Mouse (Mus musculus) heart, postnatal 14 days (tissue): ENCODE measurements around the gene Nr1h4. TPM values are rescaled to one million over a fixed set of nuclear protein-coding genes. Genes with fewer than 3 reads are reported as not detected.
"Not testable (repeated sequence)": the region's sequence is repeated elsewhere in the genome, so short reads cannot be mapped to it uniquely, and the experiment has no call there.

Experiments
- DNase-seq, 2 experiments: peaks; one replicate each; pipeline ENCODE4 v3.0.0; 2021 to 2022
- intact Hi-C: fragments of 180-260 bp; cut with DNase I; formaldehyde crosslinking; loops from one replicate; pipeline ENCODE4 v1.15.1; 2025
- long read RNA-seq, 2 experiments: library from polyadenylated mRNA; stranded (forward); transcript quantifications; one replicate each; pipeline ENCODE4 v2.0.0; 2021
- total RNA-seq, 2 experiments: library from RNA; stranded (reverse); gene quantifications; 2 replicates each; pipeline ENCODE4 v1.2.3; 2021

Gene Nr1h4
- total RNA-seq = under 1 TPM; 0.51 to 0.53 TPM
- long read RNA-seq, experiment 1, partial matches to known transcripts = 1 of 1 reads
- long read RNA-seq, experiment 1, other reads (novel, unspliced or antisense) = 0 of 1 reads
- long read RNA-seq, experiment 2 = 0 reads

DNA sequence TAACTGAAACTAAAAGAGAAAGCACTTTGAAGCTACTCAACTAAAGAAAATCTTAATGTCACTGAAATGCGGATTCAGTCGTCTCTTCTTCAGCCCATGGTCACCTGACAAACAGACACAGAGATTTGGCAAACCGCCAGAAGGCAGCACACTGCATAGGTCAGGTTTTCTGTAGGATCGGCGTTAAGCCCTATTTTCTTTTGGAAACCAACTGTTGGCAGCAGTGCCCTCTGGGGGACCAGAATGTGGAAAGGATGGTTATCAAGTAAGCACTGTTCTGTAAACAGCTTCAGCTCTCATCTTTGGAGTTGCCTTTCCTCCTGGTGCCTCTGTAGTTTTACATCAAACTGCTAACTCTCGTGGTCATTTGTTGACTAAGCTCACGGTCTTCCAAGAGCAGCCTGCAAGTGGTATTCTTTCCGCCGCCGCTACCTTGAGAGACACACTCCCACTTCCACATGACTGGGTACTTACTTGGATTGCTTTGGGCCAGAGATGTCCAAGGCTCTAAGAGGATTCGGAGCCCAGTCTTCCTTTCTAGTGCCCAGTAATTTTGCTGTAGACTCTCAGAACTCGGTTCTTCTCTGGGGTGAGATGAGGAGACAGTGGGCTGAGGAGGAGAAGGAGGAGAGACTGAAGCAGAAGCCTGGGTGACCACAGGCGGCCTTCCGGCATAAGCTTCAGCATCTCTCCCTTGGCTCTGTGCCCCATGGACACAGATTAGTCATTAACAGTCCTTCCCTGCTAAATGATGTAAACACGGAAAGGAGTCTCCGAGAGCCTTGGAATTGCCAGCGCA is at the start of gene Nr1h4:
TSS of gene Nr1h4 (minus strand) at position 657 of the 799 bp plus-strand sequence.
- intact Hi-C loops = no loop called here
- DNase-seq = peak; percentile 52 to 68

DNA sequence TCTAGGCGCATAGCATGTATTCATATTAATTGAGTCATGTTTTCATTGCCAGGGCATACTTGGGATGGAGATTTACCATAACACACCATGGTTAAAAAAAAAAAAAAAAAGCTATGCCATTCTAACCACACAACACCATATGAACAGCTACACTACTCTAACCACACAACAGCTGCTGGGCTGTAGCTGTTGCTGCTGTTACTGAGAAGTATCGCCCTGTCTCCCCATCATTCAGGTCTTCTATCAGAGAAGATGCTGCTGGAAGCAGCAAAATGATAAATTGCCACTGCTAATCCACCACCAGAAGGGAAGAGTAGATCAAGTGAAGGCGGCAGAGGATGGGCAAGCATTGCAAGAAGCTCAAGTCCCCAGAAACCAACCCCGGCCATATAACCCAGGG is 45.4 kb upstream of the Nr1h4 start:
- DNase-seq = no peak
- intact Hi-C loops = no loop called here

DNA sequence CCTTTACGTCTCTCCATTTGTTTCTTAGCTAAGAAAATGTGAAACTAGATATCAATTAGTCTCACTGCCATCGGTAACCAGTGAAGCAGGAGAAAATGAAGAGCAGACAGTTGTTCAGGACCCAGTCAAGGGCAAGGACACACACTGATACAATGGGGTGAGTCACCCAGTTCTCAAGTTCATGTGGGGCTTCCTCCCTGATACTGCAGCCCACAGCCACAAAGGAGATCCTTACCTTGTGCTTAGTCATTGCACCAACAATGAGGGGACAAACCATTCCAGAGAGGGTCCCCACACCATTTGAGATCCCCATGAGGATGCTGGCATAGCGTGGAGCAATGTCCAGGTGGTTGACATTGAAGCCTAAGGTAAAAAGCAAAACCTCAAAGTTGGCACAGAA is 44.3 kb upstream of the Nr1h4 start:
- intact Hi-C loops = no loop called here
- DNase-seq = no peak

DNA sequence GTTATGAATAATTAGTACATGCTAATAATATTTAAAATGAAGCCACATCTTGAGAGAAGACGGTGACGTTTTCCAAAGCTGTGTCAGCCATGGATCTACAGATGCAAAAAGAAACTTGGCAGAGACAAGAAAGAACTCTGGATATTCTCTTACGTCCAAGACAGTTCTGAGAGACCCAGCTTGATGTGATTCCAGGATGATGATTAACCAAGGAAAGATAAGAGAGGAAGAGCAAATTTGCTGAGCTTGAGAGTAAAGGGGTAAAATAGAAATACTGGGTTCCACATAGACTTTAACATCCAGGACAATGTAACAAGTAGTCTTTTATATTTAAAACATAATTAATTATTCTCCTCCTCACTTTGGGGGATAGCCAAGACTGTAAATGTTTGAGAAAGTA is 40.0 kb upstream of the Nr1h4 start:
- no peak for DNase-seq

DNA sequence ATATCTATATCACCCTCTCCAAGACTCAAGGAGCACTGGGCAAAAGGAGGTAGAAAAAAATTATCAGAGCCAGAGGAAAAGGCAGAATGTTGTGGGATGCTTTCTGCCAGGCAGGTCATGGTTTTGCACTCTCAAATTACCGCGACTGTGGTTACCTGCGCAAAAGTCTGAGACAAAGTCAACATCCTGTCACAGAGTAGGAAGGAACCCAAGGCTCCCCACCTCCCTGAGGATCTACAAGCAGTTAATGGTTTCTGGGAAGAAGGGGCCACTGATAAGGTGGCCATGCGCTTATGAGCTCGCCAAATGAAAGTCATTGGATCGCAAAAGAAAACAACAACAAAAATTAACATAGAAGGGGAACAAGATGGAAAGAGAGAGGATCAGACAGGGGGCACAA is 39.6 kb upstream of the Nr1h4 start:
- intact Hi-C loops = no loop called here
- DNase-seq = no peak

More for the DNA sequence above, 40.0 kb upstream of the Nr1h4 start:
- intact Hi-C loops = no loop called here

DNA sequence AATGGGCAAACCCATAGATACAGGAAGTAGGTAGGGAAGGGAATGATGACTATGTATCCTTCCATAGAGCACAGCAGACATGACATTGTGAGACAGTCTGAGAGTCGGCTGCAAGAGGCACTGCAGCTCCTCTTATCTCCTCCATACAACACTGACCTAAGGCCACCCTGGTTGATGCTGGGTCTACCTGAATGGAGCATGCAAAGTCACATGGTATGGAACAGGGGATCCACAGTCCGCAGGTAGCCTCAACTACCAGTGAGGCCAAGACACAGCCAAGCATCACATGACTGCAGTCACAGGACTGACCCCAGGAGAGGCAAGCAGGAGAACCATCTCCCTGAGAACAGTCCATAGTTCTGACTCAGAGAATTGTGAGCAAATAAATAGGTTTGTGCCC is 34.0 kb upstream of the Nr1h4 start:
- DNase-seq = no peak
- intact Hi-C loops = no loop called here

DNA sequence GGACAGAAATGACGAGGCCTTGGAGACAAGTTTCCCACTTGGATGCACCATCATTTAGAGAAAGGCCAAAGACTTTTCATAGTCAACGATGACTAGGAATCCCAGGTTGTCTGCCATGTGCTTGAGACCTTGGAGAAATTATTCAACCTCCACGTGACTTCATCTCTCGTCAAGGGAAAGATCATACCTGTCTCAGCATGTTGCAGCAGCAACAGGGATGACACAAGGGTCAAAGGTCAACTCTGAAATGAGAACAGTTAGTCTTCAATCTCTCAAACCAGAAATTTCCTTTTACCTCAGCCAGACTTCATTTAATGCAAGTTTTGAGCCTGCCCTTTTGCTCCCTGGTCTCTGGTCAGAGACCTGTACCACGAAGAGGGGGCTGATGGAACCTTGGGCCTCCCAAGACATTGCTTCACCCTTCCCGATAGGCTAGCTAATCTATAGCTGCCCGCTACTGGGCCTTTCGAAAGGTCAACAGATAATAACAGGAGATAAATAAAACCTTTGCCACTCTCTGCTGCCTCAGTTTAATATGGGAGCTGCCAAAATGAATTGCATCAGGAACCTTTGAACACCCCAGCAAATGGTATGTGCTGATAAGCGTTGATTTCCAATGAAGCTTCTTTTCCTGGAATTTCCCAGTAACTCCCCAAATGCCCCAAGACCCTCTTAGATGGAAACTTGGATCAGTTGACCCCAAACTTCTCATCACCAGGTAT is 32.1 kb upstream of the Nr1h4 start:
- DNase-seq = no peak
- intact Hi-C loops = no loop called here

DNA sequence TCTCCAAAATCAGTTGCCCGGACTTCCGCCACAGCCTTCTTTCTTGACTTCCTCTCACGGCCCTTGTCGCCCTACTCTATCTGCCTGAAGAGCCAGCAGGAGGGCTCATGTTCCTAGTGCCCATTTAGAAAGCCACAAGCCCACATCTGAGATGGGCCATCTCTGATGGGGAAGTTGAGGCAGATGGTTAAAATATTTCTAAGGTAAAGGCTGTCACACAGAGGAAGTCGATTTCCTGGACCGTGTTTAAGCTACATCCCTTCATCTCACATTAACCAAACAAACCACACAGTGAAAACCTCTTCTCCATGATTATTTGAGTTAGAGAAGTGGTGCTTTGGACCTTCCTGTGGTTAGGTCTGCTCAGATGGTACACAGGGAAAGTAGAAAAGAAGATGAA is 28.7 kb upstream of the Nr1h4 start:
- intact Hi-C loops = no loop called here
- DNase-seq = no peak

DNA sequence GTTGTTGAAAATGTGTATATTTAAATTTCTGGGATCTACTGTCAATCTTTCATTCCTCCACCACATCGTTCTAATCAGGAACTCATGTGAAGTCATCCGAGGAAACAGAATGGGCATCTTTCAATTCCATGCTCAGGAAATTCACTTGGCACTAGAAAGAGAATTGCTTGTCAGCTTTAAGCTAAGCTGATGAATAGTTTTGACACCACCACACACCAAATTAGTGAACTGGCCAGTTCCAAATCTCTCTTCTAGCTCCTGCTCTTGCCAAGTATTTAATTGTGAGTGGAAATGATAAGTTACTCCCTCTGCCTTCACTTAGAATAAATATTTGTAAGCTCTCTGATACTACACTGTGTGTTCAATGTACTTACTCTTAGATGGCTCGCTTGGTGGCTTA is 26.0 kb upstream of the Nr1h4 start:
- intact Hi-C loops = no loop called here
- no peak for DNase-seq

DNA sequence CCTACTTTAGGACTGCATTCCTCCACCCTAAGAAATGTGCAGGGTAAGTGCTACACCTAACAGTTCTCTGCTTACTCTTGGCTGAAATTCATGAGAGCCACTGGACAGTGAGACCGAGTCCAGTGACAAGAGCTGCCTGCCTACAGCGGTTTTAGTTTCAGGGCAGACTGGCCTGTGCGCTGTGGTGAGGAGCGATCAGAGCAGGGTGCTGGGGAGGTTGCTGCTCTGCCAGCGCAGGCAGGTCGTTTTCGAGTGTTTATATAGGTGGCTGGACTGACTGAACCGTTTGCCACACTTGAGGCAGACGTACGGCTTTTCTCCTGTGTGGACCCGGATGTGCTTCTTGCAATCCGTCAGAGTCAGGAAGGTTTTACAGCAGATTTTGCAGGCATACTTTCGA is 21.5 kb upstream of the Nr1h4 start:
- DNase-seq, intact Hi-C loops: not testable (repeated sequence)

DNA sequence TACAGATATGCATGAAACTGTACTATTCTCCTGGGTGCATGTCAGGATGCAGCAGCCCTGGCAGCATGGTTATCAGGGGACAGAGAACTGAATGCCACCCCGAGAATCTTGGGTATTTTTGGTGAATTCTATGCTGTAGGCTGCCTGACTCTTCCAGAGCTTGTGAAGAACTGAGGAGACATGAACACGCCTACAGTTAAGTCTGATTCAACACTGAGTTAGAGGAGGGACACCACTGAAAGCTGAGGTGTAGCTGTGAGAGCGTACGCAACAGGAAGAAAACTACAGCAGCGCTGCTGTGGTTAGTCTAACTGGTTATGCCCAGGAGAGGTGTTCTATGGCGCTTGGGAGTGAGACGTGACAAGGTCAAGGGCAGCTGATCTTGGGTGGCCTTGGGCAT is 20.5 kb upstream of the Nr1h4 start:
- intact Hi-C loops, DNase-seq: not testable (repeated sequence)

DNA sequence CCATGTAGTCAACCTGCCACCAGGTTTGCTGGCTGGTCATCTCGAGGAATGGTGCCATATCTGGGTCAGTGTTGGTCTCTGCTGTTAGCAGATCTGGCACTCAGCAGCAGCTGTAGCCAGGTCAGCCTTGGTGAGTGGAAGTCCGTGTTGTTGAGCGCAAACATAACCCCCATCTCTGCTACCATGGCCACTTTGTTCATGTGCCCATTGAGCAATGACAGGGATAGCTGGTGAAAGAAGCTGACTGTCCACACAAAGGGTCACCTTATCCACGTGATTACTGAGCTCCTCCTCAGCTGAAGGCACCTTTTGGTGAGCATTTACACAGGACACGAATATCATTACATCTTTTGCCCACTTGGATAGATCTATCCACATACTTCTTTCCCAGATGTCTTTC is 19.6 kb upstream of the Nr1h4 start:
- no peak for DNase-seq
- intact Hi-C loops = no loop called here

DNA sequence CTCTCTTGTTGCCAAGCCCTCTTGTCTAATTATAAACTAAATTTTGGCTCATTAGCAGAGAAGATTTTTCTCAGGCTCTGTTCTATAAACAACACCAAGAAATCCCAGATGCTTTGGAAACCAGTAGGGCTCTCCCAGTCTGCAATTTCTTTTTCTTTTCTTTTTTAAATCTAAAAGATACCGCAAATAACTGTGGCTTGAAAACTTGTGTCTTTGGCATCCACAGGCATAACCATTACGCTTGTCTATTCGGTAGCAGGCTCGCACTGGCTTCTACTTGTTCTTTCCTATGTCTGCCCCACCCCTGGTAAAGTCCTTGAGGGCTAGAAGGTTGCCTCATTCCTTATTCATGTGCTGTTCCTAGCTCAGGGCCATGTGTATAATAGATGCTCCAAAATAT is 18.3 kb upstream of the Nr1h4 start:
- intact Hi-C loops = no loop called here
- DNase-seq = no peak

DNA sequence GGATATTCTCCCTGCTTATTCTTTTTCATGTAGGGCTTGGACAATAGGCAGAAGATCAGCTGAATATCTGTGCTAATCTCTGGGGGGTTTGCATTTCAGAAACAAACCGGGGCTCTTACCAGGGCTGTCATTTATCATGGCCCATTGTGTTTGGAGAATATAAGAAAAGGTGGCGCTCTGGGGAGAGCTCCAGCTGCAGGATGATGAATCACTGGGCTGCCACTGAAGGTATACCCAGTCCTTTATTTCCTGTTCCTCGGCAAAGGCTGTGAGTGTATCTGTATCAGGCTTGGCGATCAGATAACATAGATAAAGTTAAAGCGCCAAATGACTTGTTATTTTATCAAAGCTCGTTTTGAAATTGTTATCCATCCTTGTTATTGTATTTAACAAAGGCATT is 14.6 kb upstream of the Nr1h4 start:
- DNase-seq = no peak
- intact Hi-C loops = loop anchor here (5.0 kb wide), 1 partner anchor 54 kb away; no protein-coding TSS in a partner anchor

DNA sequence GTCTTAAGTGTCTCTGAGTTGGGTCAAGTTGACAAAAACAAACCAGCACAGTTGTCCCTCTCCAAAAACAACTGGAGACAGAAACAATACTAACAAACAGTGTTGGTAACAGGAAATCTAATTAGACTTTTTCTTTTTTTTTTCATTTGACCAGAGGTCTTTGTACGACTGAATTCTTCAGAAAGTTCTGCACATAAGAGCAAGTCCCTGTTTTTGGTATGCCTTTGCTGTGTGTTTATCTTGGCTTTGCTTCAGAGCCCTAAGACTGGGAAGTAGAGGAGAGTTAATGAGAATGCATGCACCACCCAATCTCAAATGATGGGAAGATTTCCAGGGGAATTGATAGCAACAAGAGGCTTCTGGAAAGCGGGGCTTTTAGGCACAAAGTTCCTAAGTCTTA is 13.6 kb upstream of the Nr1h4 start:
- intact Hi-C loops = loop anchor here (5.0 kb wide), 1 partner anchor 55 kb away; no protein-coding TSS in a partner anchor
- no peak for DNase-seq

DNA sequence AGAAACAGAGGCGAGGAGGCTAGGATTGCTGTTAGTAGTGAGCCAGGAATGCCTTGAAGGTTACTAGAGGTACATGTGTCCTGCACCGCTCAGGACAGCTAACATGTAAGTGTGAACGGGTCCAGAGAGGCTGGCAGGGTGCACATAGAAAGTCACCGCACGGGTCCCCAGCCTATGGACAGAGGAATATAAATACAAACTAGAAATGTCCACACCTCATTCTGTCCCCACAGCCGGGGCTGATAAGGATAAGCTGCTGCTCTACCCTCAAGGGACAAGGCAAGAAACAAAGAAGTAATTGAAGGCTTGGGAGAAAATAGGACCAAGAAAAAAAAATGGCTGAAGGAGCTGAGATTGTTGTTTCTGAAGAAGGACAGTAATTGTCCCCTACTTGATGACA is 10.5 kb upstream of the Nr1h4 start:
- intact Hi-C loops = no loop called here
- no peak for DNase-seq

DNA sequence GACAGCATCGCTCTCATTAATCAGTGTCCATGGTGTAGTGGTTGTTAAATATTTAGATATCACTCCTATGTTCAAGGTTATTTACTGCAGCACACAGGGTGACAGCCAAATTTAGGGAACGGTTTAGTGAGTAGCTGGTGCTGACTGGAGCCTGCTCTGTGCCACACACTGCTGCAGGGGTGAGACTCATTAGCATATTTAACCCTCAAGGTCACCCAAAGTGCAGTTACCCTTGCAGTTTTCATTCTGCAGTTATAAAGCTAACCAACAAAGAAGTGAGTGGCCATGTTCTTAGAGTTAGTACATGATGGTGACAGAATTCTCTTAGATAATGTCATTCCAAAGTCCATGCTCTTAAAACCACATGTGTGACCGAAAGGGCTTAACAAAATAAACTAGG is 8.9 kb upstream of the Nr1h4 start:
- no peak for DNase-seq
- intact Hi-C loops = no loop called here

DNA sequence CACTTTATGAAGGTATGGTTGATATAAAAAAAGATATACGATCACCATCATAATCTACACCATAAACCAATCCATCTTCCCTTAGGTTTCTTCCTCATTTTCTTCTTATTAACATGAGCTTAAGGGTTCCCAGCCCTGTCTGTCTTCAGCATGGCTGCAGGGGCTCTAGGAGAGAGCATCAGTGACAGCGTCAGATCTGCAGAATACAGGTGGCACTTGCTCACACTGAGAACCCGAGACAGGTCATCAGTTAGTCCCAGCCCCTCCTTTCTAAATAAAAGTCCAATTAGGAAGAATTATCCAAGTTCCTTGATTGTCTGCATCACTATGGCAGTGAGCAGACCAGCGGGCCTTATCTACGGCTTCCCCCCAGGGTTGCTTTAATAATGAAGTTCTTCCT is 934 bp downstream of the Nr1h4 start:
- intact Hi-C loops = no loop called here
- no peak for DNase-seq

DNA sequence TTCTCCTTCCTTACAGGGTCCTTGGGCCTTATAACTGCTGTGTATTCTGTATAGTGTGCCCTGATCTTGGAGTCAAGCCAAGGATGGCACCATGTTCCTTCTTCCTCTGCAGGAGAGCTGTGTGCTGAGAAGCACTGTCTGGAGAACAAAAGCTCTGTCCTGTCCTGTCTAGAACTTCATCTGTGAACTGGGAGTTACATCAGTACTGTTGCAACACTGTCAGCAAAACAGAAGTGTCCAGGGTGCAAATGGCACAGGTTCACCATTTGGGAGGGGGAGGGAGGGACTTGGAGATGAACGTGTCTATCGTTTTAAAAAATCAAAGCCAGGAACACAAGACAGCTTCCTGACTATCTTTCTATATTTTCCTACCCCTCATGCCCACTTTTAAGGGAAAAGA is 1.4 kb downstream of the Nr1h4 start:
- intact Hi-C loops = no loop called here
- peak in 1 of 2 experiments; percentile 3 for DNase-seq

DNA sequence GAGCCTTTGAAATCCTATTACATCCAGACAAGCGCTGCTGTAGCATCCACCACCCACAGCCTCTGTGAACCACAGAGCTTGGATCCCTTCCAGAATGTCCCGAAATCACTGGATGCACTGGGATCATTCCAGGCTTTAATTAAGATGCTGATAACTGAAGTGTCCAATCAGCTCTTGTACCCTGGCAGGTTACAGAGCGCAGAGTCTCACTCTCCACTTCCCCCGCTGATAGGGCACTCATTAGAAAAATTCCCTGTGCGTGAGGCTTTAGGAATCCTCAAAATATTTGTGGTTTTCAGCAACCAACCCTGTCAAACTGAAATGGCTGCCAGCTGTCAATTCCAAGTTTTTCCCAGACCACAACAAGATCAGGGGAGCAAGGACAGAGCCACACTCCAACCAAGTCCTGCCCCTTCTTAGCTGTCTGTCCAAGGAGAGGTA is 2.2 kb downstream of the Nr1h4 start:
- intact Hi-C loops = no loop called here
- DNase-seq = peak; percentile 22 to 60

DNA sequence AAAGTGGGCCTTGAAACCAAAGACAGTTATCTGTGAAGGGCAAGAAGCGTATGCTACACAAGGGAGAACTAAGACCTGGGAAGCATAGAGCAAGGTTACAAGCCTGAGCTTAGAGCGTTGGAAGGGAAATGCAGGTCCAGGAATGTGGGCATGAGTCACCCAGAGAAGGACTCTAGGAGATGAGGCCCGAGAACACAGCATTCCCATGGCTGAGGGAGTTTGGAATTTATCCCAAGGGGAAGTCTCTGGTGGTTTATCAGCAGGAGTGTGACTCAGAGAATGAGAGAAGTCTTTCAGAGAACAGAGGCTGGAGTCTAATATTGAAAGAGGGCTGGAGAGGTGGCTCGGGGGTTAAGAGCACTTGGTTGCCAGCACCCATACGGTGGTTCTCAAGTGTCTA is 6.3 kb downstream of the Nr1h4 start:
- intact Hi-C loops = no loop called here
- peak; percentile 13 to 52 for DNase-seq

DNA sequence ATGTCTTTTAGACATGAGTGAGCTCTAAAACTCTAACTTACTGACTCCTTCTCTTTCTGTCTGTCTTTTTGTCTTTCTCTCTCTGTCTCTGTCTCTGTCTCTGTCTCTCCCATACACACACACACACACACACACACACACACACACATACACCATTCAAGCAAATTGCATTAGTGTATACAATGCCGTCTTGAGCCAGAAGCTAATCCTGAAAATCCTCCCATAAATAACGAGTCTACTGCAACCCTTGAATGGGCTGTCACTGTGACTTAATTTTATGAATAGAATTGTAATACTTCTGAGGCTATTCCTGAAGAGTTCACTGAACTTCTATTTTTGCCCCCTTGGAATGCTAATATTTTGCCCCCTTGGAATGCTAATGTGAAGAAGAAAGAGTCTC is 7.6 kb downstream of the Nr1h4 start:
- intact Hi-C loops = no loop called here
- no peak for DNase-seq
